Mouse (Mus musculus): ENCODE results near the gene St6galnac3. TPM values are rescaled to one million over a fixed set of nuclear protein-coding genes. Genes with fewer than 3 reads are reported as not detected.

The St6galnac3 gene
- polyA plus RNA-seq, 1 experiment from 2014 or later = 23.7 TPM

DNA sequence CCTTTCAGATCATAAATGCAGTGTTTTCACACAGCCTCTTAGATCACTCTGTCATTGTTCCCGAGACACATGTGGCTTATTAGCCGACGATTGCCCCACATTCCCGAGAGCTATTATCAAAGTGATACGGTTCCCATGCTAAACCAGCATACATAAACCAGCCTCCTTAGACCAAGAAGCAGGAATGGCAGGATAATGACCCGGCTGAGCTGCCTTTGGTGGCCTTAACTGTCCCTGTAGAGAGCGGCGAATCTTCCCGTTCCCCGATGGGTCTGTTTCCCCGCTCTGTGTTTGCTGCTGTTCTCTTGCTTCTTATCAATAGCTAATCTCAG is 119.2 kb downstream of the St6galnac3 start:
- 75% methylated on average over 11 of the region's 11 CpGs for WGBS
- peaks cover 2 to 5% of the 10 kb centered on the region in 2 experiments; a peak in 2 of 4 replicates for H3K4me1 ChIP-seq (ENCODE audit: control insufficient read depth in 2 of 2, insufficient read depth in 2 of 2, low read length in 2 of 2)
- H3K36me3 ChIP-seq (ENCODE audit: control insufficient read depth, insufficient read depth, low read length) = no peaks in the 10 kb centered on the region
- no peak overlapping the region for H3K4me3 ChIP-seq (ENCODE audit: control insufficient read depth in 1 of 2, insufficient read depth in 1 of 2, low read depth in 1 of 2, low read length in 2 of 2)
- no peak overlapping the region for H3K27ac ChIP-seq (replicated peaks in 1 of 2; ENCODE audit: control insufficient read depth in 1 of 2, insufficient read depth in 1 of 2, low read depth in 2 of 2, low read length in 2 of 2)
- H3K9ac ChIP-seq (ENCODE audit: low read length) = no peak overlapping the region
- no peaks in the 10 kb centered on the region for H3K9me3 ChIP-seq (ENCODE audit: control insufficient read depth, low read length)
- ATAC-seq (ENCODE audit: insufficient number of reproducible peaks, insufficient read depth, low FRiP score, low read depth) = no peak
- no peak overlapping the region for H3K4me2 ChIP-seq (ENCODE audit: low read length)
- H3K27me3 ChIP-seq (ENCODE audit: control insufficient read depth, insufficient read depth, low read length) = no peaks in the 10 kb centered on the region

DNA sequence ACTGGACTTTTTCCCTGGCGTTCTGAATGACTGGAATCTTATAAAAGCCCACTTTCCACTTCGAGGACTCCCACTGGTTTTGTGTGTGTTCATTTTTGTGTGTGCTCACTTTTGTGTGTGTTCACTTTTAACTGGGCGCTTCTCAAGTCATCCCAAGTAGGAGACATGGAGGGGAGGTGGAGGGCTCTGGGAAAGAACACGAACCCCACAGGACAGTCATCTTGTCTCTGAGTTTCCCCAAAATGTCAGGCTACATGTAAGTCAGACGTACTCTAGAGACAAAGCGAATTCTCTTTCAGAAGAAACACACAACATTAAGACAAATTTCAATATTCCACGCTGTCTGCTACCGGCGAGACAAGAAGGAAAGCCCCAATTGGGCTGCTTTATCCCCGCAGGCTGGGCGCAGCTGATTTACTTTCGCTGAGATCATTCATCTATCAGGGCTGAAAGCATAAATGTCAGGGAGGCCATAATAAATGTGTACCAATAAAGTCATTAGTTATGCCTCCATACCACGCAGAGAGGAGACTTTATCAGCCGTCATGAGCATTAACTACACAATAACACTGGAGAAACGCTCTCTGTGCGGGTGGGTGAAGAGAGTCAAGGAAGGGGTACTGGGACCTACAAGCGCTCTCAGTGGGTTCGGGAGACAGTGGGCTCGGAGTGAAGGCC is 119.7 kb downstream of the St6galnac3 start:
- H3K4me3 ChIP-seq (ENCODE audit: control insufficient read depth in 1 of 2, insufficient read depth in 1 of 2, low read depth in 1 of 2, low read length in 2 of 2) = no peak overlapping the region
- H3K4me1 ChIP-seq (ENCODE audit: control insufficient read depth in 2 of 2, insufficient read depth in 2 of 2, low read length in 2 of 2) = peaks cover 2 to 5% of the 10 kb centered on the region in 2 experiments; a peak in 2 of 4 replicates
- WGBS = 88% methylated on average over 19 of the region's 19 CpGs
- ATAC-seq (ENCODE audit: insufficient number of reproducible peaks, insufficient read depth, low FRiP score, low read depth) = no peak
- no peaks in the 10 kb centered on the region for H3K36me3 ChIP-seq (ENCODE audit: control insufficient read depth, insufficient read depth, low read length)
- no peaks in the 10 kb centered on the region for H3K27me3 ChIP-seq (ENCODE audit: control insufficient read depth, insufficient read depth, low read length)
- no peak overlapping the region for H3K27ac ChIP-seq (replicated peaks in 1 of 2; ENCODE audit: control insufficient read depth in 1 of 2, insufficient read depth in 1 of 2, low read depth in 2 of 2, low read length in 2 of 2)
- no peaks in the 10 kb centered on the region for H3K9me3 ChIP-seq (ENCODE audit: control insufficient read depth, low read length)
- no peak overlapping the region for H3K4me2 ChIP-seq (ENCODE audit: low read length)
- H3K9ac ChIP-seq (ENCODE audit: low read length) = no peak overlapping the region

DNA sequence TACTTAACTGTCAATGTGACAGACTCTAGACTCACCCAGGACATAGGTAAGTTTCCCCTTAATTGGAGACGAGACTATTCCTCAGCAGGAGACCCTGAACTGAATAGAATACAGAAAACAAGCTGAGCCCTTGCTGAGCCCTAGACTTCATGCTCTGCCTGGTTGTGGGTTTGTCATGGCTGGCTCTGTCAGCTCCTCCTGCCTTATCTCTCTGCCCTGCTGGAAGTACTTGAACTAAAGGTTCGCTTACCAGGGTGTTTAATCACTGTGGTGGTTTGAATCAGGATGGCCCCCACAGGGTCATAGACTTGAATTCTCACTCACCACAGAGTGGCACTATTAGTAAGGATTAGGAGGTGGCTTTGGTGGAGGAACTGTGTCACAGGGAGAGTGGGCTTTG is 125.8 kb downstream of the St6galnac3 start:
- Histone ChIP-seq H3K27ac (replicated peaks in 1 of 2; ENCODE audit: control insufficient read depth in 1 of 2, insufficient read depth in 1 of 2, low read depth in 2 of 2, low read length in 2 of 2) (no peak overlapping the region), H3K9me3 (ENCODE audit: control insufficient read depth, low read length) (no peaks in the 10 kb centered on the region), H3K4me3 (ENCODE audit: control insufficient read depth in 1 of 2, insufficient read depth in 1 of 2, low read depth in 1 of 2, low read length in 2 of 2) (no peak overlapping the region), H3K4me1 (ENCODE audit: control insufficient read depth in 2 of 2, insufficient read depth in 2 of 2, low read length in 2 of 2) (peaks cover 0 to 6% of the 10 kb centered on the region in 2 experiments; a peak in 2 of 4 replicates), H3K36me3 (ENCODE audit: control insufficient read depth, insufficient read depth, low read length) (no peaks in the 10 kb centered on the region), H3K4me2 (ENCODE audit: low read length) (no peak overlapping the region), H3K27me3 (ENCODE audit: control insufficient read depth, insufficient read depth, low read length) (no peaks in the 10 kb centered on the region), H3K9ac (ENCODE audit: low read length) (no peak overlapping the region)
- no peak for ATAC-seq (ENCODE audit: insufficient number of reproducible peaks, insufficient read depth, low FRiP score, low read depth)
- WGBS = 39% methylated on average over 2 of the region's 2 CpGs

DNA sequence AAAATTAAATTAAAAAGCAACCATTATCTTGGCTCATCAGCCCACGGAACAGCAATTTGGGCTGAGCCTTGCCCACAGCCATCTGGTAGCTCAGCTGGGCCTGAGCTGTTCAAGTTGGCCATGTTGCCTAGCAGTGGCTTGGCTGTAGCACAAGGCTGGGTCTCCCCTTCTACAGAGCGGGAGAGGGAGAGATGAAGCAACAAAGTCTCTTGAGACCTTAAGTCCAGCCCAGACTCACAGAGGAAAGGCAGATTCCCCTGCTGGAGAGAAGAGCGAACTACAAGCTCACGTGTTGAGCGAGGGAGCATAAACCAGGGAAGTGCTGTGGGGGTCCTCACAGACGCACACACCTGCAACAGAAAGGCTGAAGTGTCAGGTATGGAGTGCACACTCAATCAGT is 126.3 kb downstream of the St6galnac3 start:
- H3K4me3 ChIP-seq (ENCODE audit: control insufficient read depth in 1 of 2, insufficient read depth in 1 of 2, low read depth in 1 of 2, low read length in 2 of 2) = no peak overlapping the region
- H3K36me3 ChIP-seq (ENCODE audit: control insufficient read depth, insufficient read depth, low read length) = no peaks in the 10 kb centered on the region
- no peak overlapping the region for H3K27ac ChIP-seq (replicated peaks in 1 of 2; ENCODE audit: control insufficient read depth in 1 of 2, insufficient read depth in 1 of 2, low read depth in 2 of 2, low read length in 2 of 2)
- WGBS = 86% methylated on average over 6 of the region's 6 CpGs
- no peak overlapping the region for H3K4me2 ChIP-seq (ENCODE audit: low read length)
- H3K27me3 ChIP-seq (ENCODE audit: control insufficient read depth, insufficient read depth, low read length) = no peaks in the 10 kb centered on the region
- H3K9me3 ChIP-seq (ENCODE audit: control insufficient read depth, low read length) = no peaks in the 10 kb centered on the region
- no peak overlapping the region for H3K9ac ChIP-seq (ENCODE audit: low read length)
- H3K4me1 ChIP-seq (ENCODE audit: control insufficient read depth in 2 of 2, insufficient read depth in 2 of 2, low read length in 2 of 2) = peaks cover 4 to 10% of the 10 kb centered on the region in 2 experiments; a peak in 1 of 4 replicates
- no peak for ATAC-seq (ENCODE audit: insufficient number of reproducible peaks, insufficient read depth, low FRiP score, low read depth)

DNA sequence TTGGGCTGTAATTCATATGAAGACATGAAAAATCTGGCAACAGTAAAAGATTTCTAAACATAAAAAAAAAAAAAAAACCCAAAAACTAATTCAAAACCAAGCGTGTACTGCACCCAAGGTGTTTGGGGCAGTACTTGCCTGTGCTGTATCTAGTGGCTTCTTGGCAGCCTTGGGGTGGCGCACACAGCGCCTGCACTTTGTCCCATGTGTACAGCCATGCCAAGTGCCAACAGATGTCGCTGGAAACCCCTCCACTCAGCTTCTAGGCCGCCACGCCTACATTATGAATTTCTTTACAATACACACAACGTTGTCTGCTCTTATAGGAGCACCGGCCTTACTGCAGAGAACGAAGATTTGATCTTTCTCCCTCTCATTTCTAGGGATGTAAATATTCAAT is 130.4 kb downstream of the St6galnac3 start:
- H3K36me3 ChIP-seq (ENCODE audit: control insufficient read depth, insufficient read depth, low read length) = no peaks in the 10 kb centered on the region
- no peak for ATAC-seq (ENCODE audit: insufficient number of reproducible peaks, insufficient read depth, low FRiP score, low read depth)
- H3K27me3 ChIP-seq (ENCODE audit: control insufficient read depth, insufficient read depth, low read length) = no peaks in the 10 kb centered on the region
- no peaks in the 10 kb centered on the region for H3K9me3 ChIP-seq (ENCODE audit: control insufficient read depth, low read length)
- 0 out of 4 replicates have a peak, but pooled peaks cover 5 to 12% of the 10 kb centered on the region in 2 experiments for H3K4me1 ChIP-seq (ENCODE audit: control insufficient read depth in 2 of 2, insufficient read depth in 2 of 2, low read length in 2 of 2)
- H3K27ac ChIP-seq (replicated peaks in 1 of 2; ENCODE audit: control insufficient read depth in 1 of 2, insufficient read depth in 1 of 2, low read depth in 2 of 2, low read length in 2 of 2) = no peak overlapping the region
- H3K9ac ChIP-seq (ENCODE audit: low read length) = no peak overlapping the region
- 91% methylated on average over 9 of the region's 9 CpGs for WGBS
- no peak overlapping the region for H3K4me2 ChIP-seq (ENCODE audit: low read length)
- no peak overlapping the region for H3K4me3 ChIP-seq (ENCODE audit: control insufficient read depth in 1 of 2, insufficient read depth in 1 of 2, low read depth in 1 of 2, low read length in 2 of 2)

DNA sequence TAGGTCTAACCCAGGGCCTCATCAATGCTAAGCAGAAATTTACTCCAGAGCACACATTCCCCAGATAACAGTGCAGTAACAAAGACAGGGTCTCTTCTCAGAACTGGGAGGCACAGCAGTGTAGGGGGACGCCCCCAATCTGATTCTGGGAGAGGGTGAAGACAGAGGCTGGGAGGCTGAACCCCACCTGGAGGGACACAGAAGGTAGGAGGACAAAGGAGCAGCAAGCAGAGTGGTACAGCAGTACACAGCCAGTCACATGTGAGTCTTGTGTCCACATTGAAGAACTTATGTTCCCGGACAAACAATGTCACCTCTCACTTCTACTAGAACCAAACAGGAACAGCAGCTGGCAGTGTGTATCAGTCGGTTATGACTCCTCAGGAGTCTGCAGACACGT is 131.0 kb downstream of the St6galnac3 start:
- Histone ChIP-seq H3K4me2 (ENCODE audit: low read length) (no peak overlapping the region), H3K27me3 (ENCODE audit: control insufficient read depth, insufficient read depth, low read length) (no peaks in the 10 kb centered on the region)
- no peak for ATAC-seq (ENCODE audit: insufficient number of reproducible peaks, insufficient read depth, low FRiP score, low read depth)

DNA sequence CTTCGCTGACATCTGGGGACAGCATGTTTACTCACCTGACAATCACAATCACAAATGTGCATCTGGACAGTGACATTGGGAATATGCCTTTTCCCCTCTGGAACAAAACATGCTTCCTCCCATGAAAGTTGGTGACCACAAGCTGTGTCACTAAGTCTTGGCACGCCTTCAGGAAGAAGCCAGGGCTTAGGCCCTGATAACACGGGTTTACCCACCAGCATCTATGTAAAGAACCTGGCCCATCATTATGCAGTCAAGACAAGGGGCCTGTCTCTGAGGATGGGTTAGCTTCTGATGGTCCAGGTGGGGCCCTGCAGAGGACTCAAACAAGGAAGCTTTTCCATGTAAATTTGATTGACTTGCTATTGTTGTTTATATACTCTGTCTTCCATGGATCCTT is 131.9 kb downstream of the St6galnac3 start:
- no peaks in the 10 kb centered on the region for H3K27me3 ChIP-seq (ENCODE audit: control insufficient read depth, insufficient read depth, low read length)
- no peaks in the 10 kb centered on the region for H3K9me3 ChIP-seq (ENCODE audit: control insufficient read depth, low read length)
- H3K4me3 ChIP-seq (ENCODE audit: control insufficient read depth in 1 of 2, insufficient read depth in 1 of 2, low read depth in 1 of 2, low read length in 2 of 2) = no peak overlapping the region
- H3K4me2 ChIP-seq (ENCODE audit: low read length) = no peak overlapping the region
- no peak for ATAC-seq (ENCODE audit: insufficient number of reproducible peaks, insufficient read depth, low FRiP score, low read depth)
- H3K9ac ChIP-seq (ENCODE audit: low read length) = no peak overlapping the region
- H3K27ac ChIP-seq (replicated peaks in 1 of 2; ENCODE audit: control insufficient read depth in 1 of 2, insufficient read depth in 1 of 2, low read depth in 2 of 2, low read length in 2 of 2) = no peak overlapping the region
- 0 out of 4 replicates have a peak, but pooled peaks cover 5 to 12% of the 10 kb centered on the region in 2 experiments for H3K4me1 ChIP-seq (ENCODE audit: control insufficient read depth in 2 of 2, insufficient read depth in 2 of 2, low read length in 2 of 2)
- H3K36me3 ChIP-seq (ENCODE audit: control insufficient read depth, insufficient read depth, low read length) = no peaks in the 10 kb centered on the region
- 64% methylated on average over 3 of the region's 3 CpGs for WGBS

More for the DNA sequence above, 131.0 kb downstream of the St6galnac3 start:
- Histone ChIP-seq H3K4me1 (ENCODE audit: control insufficient read depth in 2 of 2, insufficient read depth in 2 of 2, low read length in 2 of 2) (0 out of 4 replicates have a peak, but pooled peaks cover 5 to 12% of the 10 kb centered on the region in 2 experiments), H3K9me3 (ENCODE audit: control insufficient read depth, low read length) (no peaks in the 10 kb centered on the region), H3K27ac (replicated peaks in 1 of 2; ENCODE audit: control insufficient read depth in 1 of 2, insufficient read depth in 1 of 2, low read depth in 2 of 2, low read length in 2 of 2) (no peak overlapping the region), H3K9ac (ENCODE audit: low read length) (no peak overlapping the region), H3K36me3 (ENCODE audit: control insufficient read depth, insufficient read depth, low read length) (no peaks in the 10 kb centered on the region), H3K4me3 (ENCODE audit: control insufficient read depth in 1 of 2, insufficient read depth in 1 of 2, low read depth in 1 of 2, low read length in 2 of 2) (no peak overlapping the region)
- WGBS = 36% methylated on average over 4 of the region's 4 CpGs

DNA sequence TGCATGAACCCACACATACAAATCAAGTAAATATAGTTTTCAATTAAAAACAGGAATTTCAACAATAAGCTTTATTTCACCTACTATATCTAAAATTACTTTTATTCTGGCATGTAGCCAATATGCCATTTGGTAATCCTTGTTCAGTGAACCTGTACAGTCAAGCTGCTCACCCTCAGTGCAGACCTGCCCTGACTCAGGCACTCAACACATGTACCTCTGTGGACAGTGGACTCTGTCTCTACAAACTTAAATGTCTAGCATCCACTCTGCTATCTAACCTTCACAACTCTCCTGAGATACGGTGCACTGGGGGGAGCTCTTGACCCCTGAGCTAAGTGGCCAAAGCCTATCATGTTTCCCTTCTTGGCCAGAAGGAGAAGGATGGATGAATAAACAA is 137.4 kb downstream of the St6galnac3 start:
- ATAC-seq (ENCODE audit: insufficient number of reproducible peaks, insufficient read depth, low FRiP score, low read depth) = no peak
- Histone ChIP-seq H3K36me3 (ENCODE audit: control insufficient read depth, insufficient read depth, low read length) (no peaks in the 10 kb centered on the region), H3K27me3 (ENCODE audit: control insufficient read depth, insufficient read depth, low read length) (no peaks in the 10 kb centered on the region), H3K9me3 (ENCODE audit: control insufficient read depth, low read length) (no peaks in the 10 kb centered on the region), H3K4me3 (ENCODE audit: control insufficient read depth in 1 of 2, insufficient read depth in 1 of 2, low read depth in 1 of 2, low read length in 2 of 2) (no peak overlapping the region), H3K4me2 (ENCODE audit: low read length) (no peak overlapping the region), H3K9ac (ENCODE audit: low read length) (no peak overlapping the region), H3K27ac (replicated peaks in 1 of 2; ENCODE audit: control insufficient read depth in 1 of 2, insufficient read depth in 1 of 2, low read depth in 2 of 2, low read length in 2 of 2) (no peak overlapping the region), H3K4me1 (ENCODE audit: control insufficient read depth in 2 of 2, insufficient read depth in 2 of 2, low read length in 2 of 2) (peaks cover 4 to 13% of the 10 kb centered on the region in 2 experiments; a peak in 2 of 4 replicates)
- WGBS = 13% methylated on average over 1 of the region's 1 CpGs

Data from heart, embryonic 14.5 days (tissue).